Mouse (Mus musculus) hindbrain, embryonic 12.5 days (tissue): Measurements from ENCODE around the gene Wfikkn1. TPM values are rescaled to one million over a fixed set of nuclear protein-coding genes. Genes with fewer than 3 reads are reported as not detected.

Source experiments
- ATAC-seq: fragments of 200-750 bp; cut with Nextera tagmentation; 2 replicates; pipeline ENCODE4 v1.8.0; 2017; ENCODE audit warnings: moderate TSS enrichment; ENCODE audit not compliant: low FRiP score
- H3K27ac ChIP-seq: fragments of 300-500 bp; sonication (generic); 2 replicates; pipeline ENCODE4 v1.5.1; 2016; ENCODE audit warnings: mild to moderate bottlenecking
- H3K27me3 ChIP-seq: fragments of 300-500 bp; sonication (generic); 2 replicates; pipeline ENCODE4 v1.6.1; 2016; ENCODE audit warnings: mild to moderate bottlenecking
- H3K36me3 ChIP-seq: fragments of 300-500 bp; sonication (generic); 2 replicates; pipeline ENCODE4 v1.6.1; 2016; ENCODE audit warnings: mild to moderate bottlenecking
- H3K4me1 ChIP-seq: fragments of 300-500 bp; sonication (generic); 2 replicates; pipeline ENCODE4 v1.6.1; 2016
- H3K4me2 ChIP-seq: fragments of 300-500 bp; sonication (generic); replicated peaks from 2 replicates; pipeline ENCODE4 v1.6.1; 2016; ENCODE audit warnings: mild to moderate bottlenecking
- H3K4me3 ChIP-seq: fragments of 300-500 bp; sonication (generic); 2 replicates; pipeline ENCODE4 v1.5.1; 2016; ENCODE audit warnings: mild to moderate bottlenecking
- H3K9ac ChIP-seq: fragments of 300-500 bp; sonication (generic); 2 replicates; pipeline ENCODE4 v1.6.1; 2016; ENCODE audit warnings: mild to moderate bottlenecking, moderate library complexity
- H3K9me3 ChIP-seq: fragments of 300-500 bp; sonication (generic); replicated peaks from 2 replicates; pipeline ENCODE4 v1.6.1; 2016; ENCODE audit warnings: mild to moderate bottlenecking
- WGBS: fragments of 180-500 bp; shearing (Covaris S2); methylation state at CpG from one replicate; pipeline ENCODE4 v1.1.7; 2016; 5-methylcytosine and 5-hydroxymethylcytosine counted together
- polyA plus RNA-seq: library from polyadenylated mRNA; unstranded; fragments of >200 nt; fragmentation: Nextera tagmentation; extraction: Ambion mirVana; gene quantifications from 2 replicates; pipeline ENCODE4 v1.2.1, GENCODE M21; 2016

The Wfikkn1 gene
- polyA plus RNA-seq, 1 experiment from 2014 or later, result 0.90 TPM

DNA sequence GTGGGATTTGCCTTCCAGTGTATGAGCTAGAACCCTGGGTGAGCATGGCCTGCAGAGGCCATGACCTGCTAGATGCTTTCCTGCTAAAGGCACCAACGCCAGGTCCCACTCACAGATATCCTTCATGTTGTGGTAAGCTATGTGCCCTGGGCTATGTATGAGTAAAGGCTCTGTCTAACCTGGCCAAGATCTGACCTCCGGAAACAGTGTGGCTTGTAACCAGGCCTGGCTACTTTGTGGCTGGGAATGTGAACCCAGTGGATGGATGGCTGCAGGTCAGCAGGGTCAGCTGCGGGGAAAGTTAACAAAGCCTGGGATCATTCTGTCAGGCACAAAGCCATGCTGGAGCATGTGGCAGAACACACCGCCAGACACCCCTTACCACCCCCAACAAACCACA is 1.0 kb upstream of the Wfikkn1 start:
- Histone ChIP-seq H3K27me3 (no peaks in the 10 kb centered on the region), H3K4me2 (no peak overlapping the region), H3K9ac (peak overlapping the region; percentile 51), H3K27ac (peak overlapping the region; percentile 80), H3K9me3 (no peaks in the 10 kb centered on the region), H3K4me3 (no peak overlapping the region), H3K36me3 (peaks cover 48% of the 10 kb centered on the region), H3K4me1 (peaks cover 28% of the 10 kb centered on the region)
- WGBS, result 14% methylated on average over 4 of the region's 4 CpGs
- no peak for ATAC-seq

DNA sequence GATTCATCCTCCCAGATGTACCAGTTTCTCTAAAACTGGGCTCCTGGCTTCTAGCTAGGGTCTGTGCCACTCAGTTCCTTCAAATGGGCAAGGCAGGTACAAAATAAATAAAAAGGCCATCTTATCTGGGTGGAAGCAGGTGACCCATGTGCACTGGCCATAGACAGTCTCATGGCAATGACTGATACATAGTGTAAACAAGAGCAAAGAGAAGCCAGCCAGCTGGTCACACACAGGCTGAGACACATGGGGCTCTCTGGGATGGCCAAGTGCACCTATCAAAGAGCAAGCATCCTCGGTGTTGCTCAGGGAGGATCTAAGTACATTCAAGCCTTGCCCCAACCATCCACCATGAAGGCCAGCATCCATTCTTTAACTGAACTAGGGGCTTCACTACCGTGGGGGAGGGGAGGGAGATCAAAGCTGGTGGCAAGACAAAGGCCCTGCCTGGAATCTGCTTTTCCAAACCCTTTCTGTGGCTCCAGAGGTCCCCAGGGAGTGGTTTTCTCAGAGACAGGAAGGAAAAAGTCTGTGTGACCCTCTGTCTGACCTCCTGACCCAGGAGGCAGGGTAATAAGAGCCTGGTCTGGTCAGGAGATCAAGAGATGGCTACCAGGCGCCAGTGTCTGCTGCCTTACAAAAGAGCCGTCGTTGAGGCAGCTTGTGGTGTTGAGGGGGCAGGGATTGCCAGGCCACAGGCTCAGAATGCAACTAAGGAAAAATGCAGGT is 419 bp upstream of the Wfikkn1 start:
- Histone ChIP-seq H3K27ac (peak overlapping the region; percentile 80), H3K9me3 (no peaks in the 10 kb centered on the region), H3K4me2 (no peak overlapping the region), H3K4me3 (no peak overlapping the region), H3K27me3 (no peaks in the 10 kb centered on the region), H3K9ac (peak overlapping the region; percentile 51), H3K36me3 (peaks cover 48% of the 10 kb centered on the region), H3K4me1 (peaks cover 34% of the 10 kb centered on the region)
- WGBS, result 3% methylated on average over 5 of the region's 5 CpGs
- ATAC-seq, result no peak

- H3K9me3 ChIP-seq, result no peaks in the 10 kb centered on the region
- H3K27me3 ChIP-seq, result no peaks in the 10 kb centered on the region
- no peak overlapping the region for H3K27ac ChIP-seq
- no peak overlapping the region for H3K9ac ChIP-seq
- peaks cover 39% of the 10 kb centered on the region for H3K4me1 ChIP-seq
- H3K36me3 ChIP-seq, result peaks cover 44% of the 10 kb centered on the region
- no peak overlapping the region for H3K4me3 ChIP-seq
- 71% methylated on average over 8 of the region's 8 CpGs for WGBS
- no peak for ATAC-seq
- no peak overlapping the region for H3K4me2 ChIP-seq
Observed at GRCm38 (mm10) chr17:25879750-25880149, 908 bp downstream of the Wfikkn1 start.

- WGBS, result 36% methylated on average over 4 of the region's 4 CpGs
- H3K4me3 ChIP-seq, result no peak overlapping the region
- H3K9ac ChIP-seq, result no peak overlapping the region
- no peak overlapping the region for H3K4me2 ChIP-seq
- no peak overlapping the region for H3K27ac ChIP-seq
- no peaks in the 10 kb centered on the region for H3K27me3 ChIP-seq
- H3K4me1 ChIP-seq, result peaks cover 40% of the 10 kb centered on the region
- H3K36me3 ChIP-seq, result peaks cover 39% of the 10 kb centered on the region
- no peak for ATAC-seq
- H3K9me3 ChIP-seq, result no peaks in the 10 kb centered on the region
Observed at GRCm38 (mm10) chr17:25879261-25879660, 1.4 kb downstream of the Wfikkn1 start.

- peaks cover 46% of the 10 kb centered on the region for H3K4me1 ChIP-seq
- no peak overlapping the region for H3K9ac ChIP-seq
- H3K9me3 ChIP-seq, result no peaks in the 10 kb centered on the region
- ATAC-seq, result no peak
- peaks cover 34% of the 10 kb centered on the region for H3K36me3 ChIP-seq
- H3K27ac ChIP-seq, result no peak overlapping the region
- 88% methylated on average over 19 of the region's 19 CpGs for WGBS
- no peak overlapping the region for H3K4me3 ChIP-seq
- H3K27me3 ChIP-seq, result no peaks in the 10 kb centered on the region
- no peak overlapping the region for H3K4me2 ChIP-seq
Observed at GRCm38 (mm10) chr17:25878611-25879180, 2.0 kb downstream of the Wfikkn1 start.

DNA sequence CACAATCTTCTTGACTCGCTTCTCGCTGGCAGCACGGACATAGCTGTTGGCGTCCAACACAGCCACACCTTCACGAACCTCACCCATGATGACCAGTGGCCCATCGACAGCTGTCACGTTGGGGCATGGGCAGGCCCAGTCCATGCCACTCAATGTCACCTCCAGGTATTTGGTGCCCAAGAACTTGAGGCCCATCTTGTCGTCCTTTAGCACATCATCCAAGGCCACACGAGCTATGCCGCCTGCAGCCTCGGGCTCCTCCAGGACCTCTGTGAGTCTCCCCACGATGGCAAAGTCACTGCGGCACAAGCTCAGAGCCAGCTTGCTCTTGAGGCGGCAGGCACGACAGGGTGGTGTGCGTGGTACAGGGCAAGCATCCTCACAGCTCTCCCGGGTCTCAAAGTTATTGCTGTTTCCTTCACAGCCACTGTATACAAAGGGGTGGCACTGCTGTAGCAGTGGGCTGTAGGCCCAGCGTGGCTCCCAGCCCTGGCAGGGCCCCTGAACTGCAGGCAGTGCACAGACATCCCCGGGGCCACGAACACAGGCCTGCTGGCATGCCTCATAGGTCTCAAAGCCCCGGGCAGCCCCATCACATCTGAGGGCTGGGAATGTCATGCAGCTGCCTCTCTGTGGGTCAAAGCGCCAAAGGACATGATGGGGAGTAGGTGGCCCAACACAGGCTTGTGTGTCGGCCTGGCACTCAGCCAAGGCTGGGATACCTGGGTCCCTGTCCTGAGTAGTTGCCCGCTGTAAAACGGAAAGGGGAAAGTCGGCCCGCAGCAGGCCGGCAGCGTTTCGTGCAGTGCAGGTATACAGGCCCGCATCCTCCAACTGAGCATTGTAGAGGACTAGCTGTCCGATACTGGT is 2.7 kb downstream of the Wfikkn1 start:
- H3K9me3 ChIP-seq, result no peaks in the 10 kb centered on the region
- H3K27ac ChIP-seq, result no peak overlapping the region
- no peak overlapping the region for H3K4me2 ChIP-seq
- H3K9ac ChIP-seq, result no peak overlapping the region
- 93% methylated on average over 32 of the region's 32 CpGs for WGBS
- H3K27me3 ChIP-seq, result no peaks in the 10 kb centered on the region
- H3K4me1 ChIP-seq, result peaks cover 46% of the 10 kb centered on the region
- H3K4me3 ChIP-seq, result no peak overlapping the region
- H3K36me3 ChIP-seq, result peaks cover 27% of the 10 kb centered on the region
- ATAC-seq, result no peak

DNA sequence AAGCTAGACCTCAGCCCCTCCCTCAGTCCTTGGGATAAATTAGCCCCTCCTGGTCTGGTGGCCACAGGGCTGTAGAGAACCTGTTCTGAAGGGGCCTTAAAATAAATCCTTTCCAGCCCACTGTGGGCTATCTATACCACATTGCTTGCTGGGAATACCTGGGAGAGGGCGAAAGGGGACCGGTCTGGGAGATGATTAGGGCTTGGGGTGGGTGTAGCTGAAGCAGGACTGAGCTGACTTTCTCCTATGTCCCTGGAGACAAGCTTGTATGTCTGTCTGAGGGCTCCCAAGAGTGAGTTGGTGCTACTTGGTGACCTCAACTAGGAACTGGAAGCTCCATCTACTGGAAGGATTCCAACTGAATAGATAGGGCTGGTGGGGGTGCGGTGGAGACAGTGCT is 3.6 kb downstream of the Wfikkn1 start:
- Histone ChIP-seq H3K9me3 (no peaks in the 10 kb centered on the region), H3K27me3 (no peaks in the 10 kb centered on the region), H3K4me2 (no peak overlapping the region), H3K9ac (no peak overlapping the region), H3K27ac (no peak overlapping the region), H3K4me3 (no peak overlapping the region), H3K4me1 (peaks cover 42% of the 10 kb centered on the region), H3K36me3 (peaks cover 20% of the 10 kb centered on the region)
- no peak for ATAC-seq
- WGBS, result 98% methylated on average over 3 of the region's 3 CpGs

DNA sequence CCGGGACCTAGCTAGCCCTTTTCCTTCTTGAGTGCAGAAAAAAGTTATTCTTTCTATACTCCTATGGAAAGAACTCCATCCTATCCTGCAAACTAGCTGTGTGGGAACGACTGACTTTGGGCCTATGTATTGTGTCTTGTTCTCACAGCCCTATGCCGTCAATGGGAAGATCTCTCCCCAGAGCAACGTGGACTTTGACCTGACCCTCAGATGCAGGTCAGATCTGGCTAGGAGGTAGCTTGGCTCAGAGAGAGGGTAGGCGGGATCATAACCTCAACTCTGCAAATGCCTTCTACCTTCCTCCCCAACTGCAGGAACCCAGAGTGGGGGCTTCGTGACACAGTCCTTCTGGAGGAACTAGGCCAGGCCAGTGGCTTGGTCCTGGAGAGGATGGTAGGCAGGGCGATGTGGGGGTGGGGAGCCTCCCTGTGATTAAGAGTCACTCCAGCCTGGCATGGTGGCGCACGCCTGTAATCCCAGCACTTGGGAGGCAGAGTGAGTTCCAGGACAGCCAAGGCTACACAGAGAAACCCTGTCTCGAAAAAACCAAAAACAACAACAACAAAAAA is 4.2 kb downstream of the Wfikkn1 start:
- no peak for ATAC-seq
- H3K27me3 ChIP-seq, result no peaks in the 10 kb centered on the region
- H3K36me3 ChIP-seq, result peaks cover 16% of the 10 kb centered on the region
- H3K4me3 ChIP-seq, result peak overlapping the region; percentile 79
- peaks cover 37% of the 10 kb centered on the region for H3K4me1 ChIP-seq
- peak overlapping the region; percentile 81 for H3K9ac ChIP-seq
- WGBS, result 57% methylated on average over 10 of the region's 10 CpGs
- H3K4me2 ChIP-seq, result peak overlapping the region; percentile 93
- H3K9me3 ChIP-seq, result no peaks in the 10 kb centered on the region
- H3K27ac ChIP-seq, result peak overlapping the region; percentile 96; the same call in 1 of the 2 replicates

- Histone ChIP-seq H3K9ac (peak overlapping the region; percentile 81), H3K4me3 (peak overlapping the region; percentile 79), H3K4me2 (peak overlapping the region; percentile 93), H3K36me3 (peaks cover 16% of the 10 kb centered on the region), H3K27ac (peak overlapping the region; percentile 96), H3K27me3 (no peaks in the 10 kb centered on the region), H3K4me1 (peaks cover 28% of the 10 kb centered on the region), H3K9me3 (no peaks in the 10 kb centered on the region)
- WGBS, result 2% methylated on average over 59 of the region's 59 CpGs
- ATAC-seq, result peak; percentile 93
Observed at GRCm38 (mm10) chr17:25875171-25876136, 5.2 kb downstream of the Wfikkn1 start.

DNA sequence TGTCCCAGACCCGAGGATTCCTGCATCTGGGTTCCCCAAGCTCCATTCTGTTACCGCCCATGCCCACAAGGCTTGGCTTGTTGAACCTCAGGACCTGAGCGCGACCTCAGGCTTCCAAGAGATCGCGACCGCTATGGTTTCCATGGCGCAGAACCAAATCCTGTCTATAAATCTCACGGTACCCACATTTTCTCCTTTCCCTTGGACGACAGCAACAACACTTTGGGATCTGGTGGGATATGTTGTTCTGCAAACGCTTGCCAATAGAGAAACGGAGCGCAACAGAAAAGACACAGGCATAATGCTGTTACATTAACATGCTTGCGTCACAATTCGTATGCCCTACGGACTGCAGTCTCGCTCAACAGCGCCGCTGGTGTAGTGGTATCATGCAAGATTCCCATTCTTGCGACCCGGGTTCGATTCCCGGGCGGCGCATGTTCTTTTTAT is 5.9 kb downstream of the Wfikkn1 start, which contains the start of gene Mettl26:
Gene Mettl26 (plus strand): TSS at position 354 of the 450 bp plus-strand sequence.
- peak within 1 kb of the TSS; percentile 81 for H3K9ac ChIP-seq
- peak within 1 kb of the TSS; percentile 96 for H3K27ac ChIP-seq
- peak within 1 kb of the TSS; percentile 93 for H3K4me2 ChIP-seq
- under 1% methylated on average over 25 of the region's 25 CpGs for WGBS
- peak; percentile 73 for ATAC-seq
- H3K36me3 ChIP-seq, result peaks cover 16% of the 10 kb centered on the region
- no peaks in the 10 kb centered on the region for H3K27me3 ChIP-seq
- H3K4me3 ChIP-seq, result peak within 1 kb of the TSS; percentile 79
- H3K4me1 ChIP-seq, result peaks cover 23% of the 10 kb centered on the region
- no peaks in the 10 kb centered on the region for H3K9me3 ChIP-seq

- H3K27me3 ChIP-seq, result no peaks in the 10 kb centered on the region
- ATAC-seq, result no peak; the same call in 1 of the 2 replicates
- peak overlapping the region; percentile 96 for H3K27ac ChIP-seq
- peaks cover 23% of the 10 kb centered on the region for H3K4me1 ChIP-seq
- peak overlapping the region; percentile 93 for H3K4me2 ChIP-seq
- peaks cover 15% of the 10 kb centered on the region for H3K36me3 ChIP-seq
- H3K9ac ChIP-seq, result peak overlapping the region; percentile 59
- H3K4me3 ChIP-seq, result peak overlapping the region; percentile 79
- H3K9me3 ChIP-seq, result no peaks in the 10 kb centered on the region
- WGBS, result 8% methylated on average over 14 of the region's 14 CpGs
Observed at GRCm38 (mm10) chr17:25874148-25874720, 6.4 kb downstream of the Wfikkn1 start.
